Mouse (Mus musculus) heart, embryonic 10.5 days (tissue): Measurements from ENCODE around the gene Gm973. TPM values are rescaled to one million over a fixed set of nuclear protein-coding genes. Genes with fewer than 3 reads are reported as not detected.

Experiments used
- DNase-seq: peaks from one replicate; pipeline ENCODE4 v3.0.0-alpha.2; 2017; ENCODE audit warnings: low spot score
- H3K27ac ChIP-seq: fragments of 300-500 bp; sonication (generic); 2 replicates; pipeline ENCODE4 v1.5.1; 2016; ENCODE audit warnings: mild to moderate bottlenecking
- H3K27me3 ChIP-seq: fragments of 300-500 bp; sonication (generic); 2 replicates; pipeline ENCODE4 v1.6.1; 2016; ENCODE audit warnings: mild to moderate bottlenecking; ENCODE audit not compliant: poor library complexity, insufficient read depth, severe bottlenecking
- H3K36me3 ChIP-seq: fragments of 300-500 bp; sonication (generic); 2 replicates; pipeline ENCODE4 v1.6.1; 2016; ENCODE audit warnings: mild to moderate bottlenecking, moderate library complexity
- H3K4me1 ChIP-seq: fragments of 300-500 bp; sonication (generic); 2 replicates; pipeline ENCODE4 v1.6.1; 2016; ENCODE audit warnings: mild to moderate bottlenecking
- H3K4me3 ChIP-seq: fragments of 300-500 bp; sonication (generic); 2 replicates; pipeline ENCODE4 v1.5.1; 2016; ENCODE audit warnings: mild to moderate bottlenecking, moderate library complexity
- H3K9me3 ChIP-seq: fragments of 300-500 bp; sonication (generic); 2 replicates; pipeline ENCODE4 v1.6.1; 2016; ENCODE audit warnings: mild to moderate bottlenecking, moderate library complexity
- WGBS: fragments of 180-500 bp; shearing (Covaris S2); methylation state at CpG from one replicate; pipeline ENCODE4 v1.1.7; 2016; 5-methylcytosine and 5-hydroxymethylcytosine counted together
- polyA plus RNA-seq: library from polyadenylated mRNA; unstranded; fragments of >200 nt; fragmentation: Nextera tagmentation; extraction: Ambion mirVana; gene quantifications from 2 replicates; pipeline ENCODE4 v1.2.1, GENCODE M21; 2016

The Gm973 gene
- polyA plus RNA-seq, 1 experiment from 2014 or later = 0.16 TPM

- Histone ChIP-seq H3K27ac (no peak overlapping the region), H3K36me3 (no peaks in the 10 kb centered on the region), H3K27me3 (peaks cover 13% of the 10 kb centered on the region), H3K4me1 (no peaks in the 10 kb centered on the region), H3K9me3 (no peaks in the 10 kb centered on the region; the same call in 1 of the 2 replicates), H3K4me3 (no peak overlapping the region)
- 76% methylated on average over 5 of the region's 5 CpGs for WGBS
- no peak for DNase-seq
Observed at GRCm38 (mm10) chr1:59565804-59566203, 49.7 kb downstream of the Gm973 start.

GRCm38 (mm10) chr1:59566281-59566680 is 50.2 kb downstream of the Gm973 start:
- Histone ChIP-seq H3K4me1 (no peaks in the 10 kb centered on the region), H3K27ac (no peak overlapping the region), H3K9me3 (no peaks in the 10 kb centered on the region; the same call in 1 of the 2 replicates), H3K36me3 (no peaks in the 10 kb centered on the region), H3K27me3 (peaks cover 13% of the 10 kb centered on the region), H3K4me3 (no peak overlapping the region)
- WGBS = 68% methylated on average over 7 of the region's 7 CpGs
- no peak for DNase-seq

- Histone ChIP-seq H3K4me1 (no peaks in the 10 kb centered on the region), H3K4me3 (no peak overlapping the region), H3K27me3 (peaks cover 13% of the 10 kb centered on the region), H3K9me3 (no peaks in the 10 kb centered on the region; the same call in 1 of the 2 replicates), H3K27ac (no peak overlapping the region), H3K36me3 (no peaks in the 10 kb centered on the region)
- DNase-seq = no peak
- WGBS = 70% methylated on average over 6 of the region's 6 CpGs
Observed at GRCm38 (mm10) chr1:59566926-59567325, 50.9 kb downstream of the Gm973 start.

GRCm38 (mm10) chr1:59567521-59567920 is 51.5 kb downstream of the Gm973 start:
- Histone ChIP-seq H3K4me1 (no peaks in the 10 kb centered on the region), H3K4me3 (no peak overlapping the region), H3K27ac (no peak overlapping the region), H3K36me3 (no peaks in the 10 kb centered on the region), H3K9me3 (no peaks in the 10 kb centered on the region; the same call in 1 of the 2 replicates), H3K27me3 (peaks cover 13% of the 10 kb centered on the region)
- 84% methylated on average over 4 of the region's 4 CpGs for WGBS
- no peak for DNase-seq

GRCm38 (mm10) chr1:59568283-59568682 is 52.2 kb downstream of the Gm973 start:
- 80% methylated on average over 1 of the region's 1 CpGs for WGBS
- Histone ChIP-seq H3K4me1 (no peaks in the 10 kb centered on the region), H3K9me3 (no peaks in the 10 kb centered on the region; the same call in 1 of the 2 replicates), H3K4me3 (no peak overlapping the region), H3K36me3 (no peaks in the 10 kb centered on the region), H3K27ac (no peak overlapping the region), H3K27me3 (peaks cover 13% of the 10 kb centered on the region)
- DNase-seq = no peak

- peaks cover 5% of the 10 kb centered on the region; the same call in 1 of the 2 replicates for H3K4me1 ChIP-seq
- WGBS = 84% methylated on average over 5 of the region's 5 CpGs
- no peaks in the 10 kb centered on the region for H3K36me3 ChIP-seq
- H3K4me3 ChIP-seq = no peak overlapping the region
- no peak for DNase-seq
- H3K27ac ChIP-seq = no peak overlapping the region
- H3K27me3 ChIP-seq = peaks cover 21% of the 10 kb centered on the region
- H3K9me3 ChIP-seq = no peaks in the 10 kb centered on the region
Observed at GRCm38 (mm10) chr1:59569301-59569700, 53.2 kb downstream of the Gm973 start.

GRCm38 (mm10) chr1:59570767-59571166 is 54.7 kb downstream of the Gm973 start:
- Histone ChIP-seq H3K27me3 (peaks cover 21% of the 10 kb centered on the region), H3K36me3 (no peaks in the 10 kb centered on the region), H3K27ac (no peak overlapping the region), H3K9me3 (no peaks in the 10 kb centered on the region), H3K4me1 (peaks cover 8% of the 10 kb centered on the region; the same call in 1 of the 2 replicates), H3K4me3 (no peak overlapping the region)
- DNase-seq = no peak
- WGBS = 72% methylated on average over 4 of the region's 4 CpGs

GRCm38 (mm10) chr1:59571502-59571901 is 55.4 kb downstream of the Gm973 start:
- 83% methylated on average over 3 of the region's 3 CpGs for WGBS
- Histone ChIP-seq H3K27ac (no peak overlapping the region), H3K4me1 (peaks cover 13% of the 10 kb centered on the region; the same call in 1 of the 2 replicates), H3K27me3 (peaks cover 23% of the 10 kb centered on the region), H3K4me3 (no peak overlapping the region), H3K9me3 (no peaks in the 10 kb centered on the region), H3K36me3 (no peaks in the 10 kb centered on the region)
- DNase-seq = no peak

- H3K9me3 ChIP-seq = no peaks in the 10 kb centered on the region
- 67% methylated on average over 3 of the region's 3 CpGs for WGBS
- no peak for DNase-seq
- H3K4me1 ChIP-seq = peaks cover 17% of the 10 kb centered on the region; the same call in 1 of the 2 replicates
- no peaks in the 10 kb centered on the region for H3K36me3 ChIP-seq
- 0 out of 2 replicates have a peak overlapping the region, but pooled peaks have one; percentile 52 for H3K27ac ChIP-seq
- H3K4me3 ChIP-seq = no peak overlapping the region
- peaks cover 32% of the 10 kb centered on the region for H3K27me3 ChIP-seq
Observed at GRCm38 (mm10) chr1:59573843-59574242, 57.8 kb downstream of the Gm973 start.

GRCm38 (mm10) chr1:59574262-59575187 is 58.5 kb downstream of the Gm973 start:
- Histone ChIP-seq H3K4me1 (peaks cover 22% of the 10 kb centered on the region), H3K27ac (peak overlapping the region; percentile 52), H3K9me3 (no peaks in the 10 kb centered on the region), H3K36me3 (no peaks in the 10 kb centered on the region), H3K27me3 (peaks cover 32% of the 10 kb centered on the region), H3K4me3 (peak overlapping the region; percentile 18)
- 48% methylated on average over 21 of the region's 21 CpGs for WGBS
- DNase-seq = no peak

- WGBS = 60% methylated on average over 4 of the region's 4 CpGs
- peaks cover 53% of the 10 kb centered on the region for H3K27me3 ChIP-seq
- H3K4me1 ChIP-seq = peaks cover 34% of the 10 kb centered on the region
Observed at GRCm38 (mm10) chr1:59578770-59579169, 62.7 kb downstream of the Gm973 start.

GRCm38 (mm10) chr1:59579327-59579726 is 63.3 kb downstream of the Gm973 start:
- peak overlapping the region; percentile 27; the same call in 1 of the 2 replicates for H3K4me3 ChIP-seq
- H3K27ac ChIP-seq = no peak overlapping the region
- no peaks in the 10 kb centered on the region for H3K9me3 ChIP-seq
- H3K4me1 ChIP-seq = peaks cover 29% of the 10 kb centered on the region
- H3K27me3 ChIP-seq = peaks cover 50% of the 10 kb centered on the region
- H3K36me3 ChIP-seq = no peaks in the 10 kb centered on the region
- WGBS = 15% methylated on average over 5 of the region's 5 CpGs
- no peak for DNase-seq

More at GRCm38 (mm10) chr1:59578770-59579169, 62.7 kb downstream of the Gm973 start:
- no peak overlapping the region for H3K27ac ChIP-seq
- DNase-seq = no peak
- no peaks in the 10 kb centered on the region for H3K9me3 ChIP-seq
- no peak overlapping the region for H3K4me3 ChIP-seq
- H3K36me3 ChIP-seq = no peaks in the 10 kb centered on the region

- DNase-seq = peak; percentile 79
- no peaks in the 10 kb centered on the region for H3K36me3 ChIP-seq
- H3K27ac ChIP-seq = peak overlapping the region; percentile 52
- no peaks in the 10 kb centered on the region for H3K9me3 ChIP-seq
- 19% methylated on average over 8 of the region's 8 CpGs for WGBS
- H3K4me3 ChIP-seq = peak overlapping the region; percentile 27
- H3K27me3 ChIP-seq = peaks cover 52% of the 10 kb centered on the region
- peaks cover 28% of the 10 kb centered on the region for H3K4me1 ChIP-seq
Observed at GRCm38 (mm10) chr1:59580131-59580751, 64.2 kb downstream of the Gm973 start.
